Mouse (Mus musculus) cerebellum, adult (tissue): Measurements from ENCODE around the gene Pmfbp1.
"Not testable (repeated sequence)": the region's sequence is repeated elsewhere in the genome, so short reads cannot be mapped to it uniquely, and the experiment has no call there.

ENCODE experiments used
- ATAC-seq: cut with Nextera tagmentation; 2 replicates; pipeline ENCODE4 v1.9.2; 2017; ENCODE audit warnings: mild to moderate bottlenecking, moderate library complexity, mixed read lengths; ENCODE audit not compliant: insufficient number of reproducible peaks, low FRiP score, low TSS enrichment

Pmfbp1 gene

GRCm38 (mm10) chr8:109493727-109494126 lies at the start of gene Pmfbp1:
Pmfbp1 (plus strand) TSS chr8:109494027.
- ATAC-seq = no peak

DNA sequence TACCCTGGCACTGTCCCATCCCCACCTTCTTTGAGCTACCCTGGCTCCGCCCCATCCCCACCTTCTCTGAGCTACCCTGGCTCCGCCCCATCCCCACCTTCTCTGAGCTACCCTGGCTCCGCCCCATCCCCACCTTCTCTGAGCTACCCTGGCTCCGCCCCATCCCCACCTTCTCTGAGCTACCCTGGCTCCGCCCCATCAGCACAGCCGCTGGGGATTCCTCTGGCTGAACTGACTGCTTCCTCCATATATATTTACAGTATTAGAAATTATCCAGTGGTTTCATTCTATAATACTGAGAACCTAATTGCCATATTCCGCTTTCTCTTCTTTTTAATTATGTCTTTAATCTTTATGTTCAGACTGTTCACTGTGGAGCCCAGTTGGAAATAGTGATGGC lies 46.9 kb upstream of the Pmfbp1 start:
- ATAC-seq = not testable (repeated sequence)

GRCm38 (mm10) chr8:109451000-109451399 lies 42.8 kb upstream of the Pmfbp1 start:
- ATAC-seq = no peak

DNA sequence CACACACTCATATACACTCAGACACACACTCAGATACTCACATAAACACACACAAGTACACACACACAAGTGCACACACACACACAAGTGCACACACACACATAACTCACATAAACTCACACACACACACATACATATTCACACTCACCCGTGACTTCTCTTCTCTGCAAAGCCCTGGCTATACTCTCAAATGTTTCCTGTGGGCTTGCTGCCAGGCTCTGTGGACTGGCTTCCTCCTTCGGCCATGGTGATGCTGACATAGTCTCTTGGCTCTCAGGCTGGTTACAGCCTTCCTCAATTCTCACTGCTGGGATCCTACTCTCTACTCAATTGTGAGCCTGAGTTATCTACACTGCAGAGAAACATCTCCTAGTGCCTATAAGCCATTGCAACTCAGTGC lies 38.7 kb upstream of the Pmfbp1 start:
- no peak for ATAC-seq

GRCm38 (mm10) chr8:109457387-109457786 lies 36.4 kb upstream of the Pmfbp1 start:
- ATAC-seq = no peak

DNA sequence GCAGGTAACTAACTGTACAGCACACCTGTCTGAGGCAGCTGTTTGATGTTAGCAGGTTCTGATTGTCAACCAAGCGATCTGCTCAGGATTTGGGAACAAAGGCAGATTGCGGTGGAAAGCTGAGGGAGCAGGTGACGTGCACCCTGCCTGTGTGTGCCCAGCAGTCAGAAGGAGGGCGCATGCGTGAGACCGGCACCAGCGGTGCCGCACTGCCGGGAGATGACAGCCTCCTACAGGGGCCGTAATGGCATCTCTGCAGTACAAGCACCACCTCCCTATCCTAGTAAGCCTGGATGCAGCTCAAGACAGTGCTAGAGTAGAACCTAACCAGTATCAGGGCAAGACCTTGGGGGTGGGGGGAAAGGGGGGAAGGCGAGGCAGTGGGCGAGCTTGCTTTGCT lies 35.2 kb upstream of the Pmfbp1 start:
- ATAC-seq = no peak

GRCm38 (mm10) chr8:109463075-109463474 lies 30.8 kb upstream of the Pmfbp1 start:
- no peak for ATAC-seq

DNA sequence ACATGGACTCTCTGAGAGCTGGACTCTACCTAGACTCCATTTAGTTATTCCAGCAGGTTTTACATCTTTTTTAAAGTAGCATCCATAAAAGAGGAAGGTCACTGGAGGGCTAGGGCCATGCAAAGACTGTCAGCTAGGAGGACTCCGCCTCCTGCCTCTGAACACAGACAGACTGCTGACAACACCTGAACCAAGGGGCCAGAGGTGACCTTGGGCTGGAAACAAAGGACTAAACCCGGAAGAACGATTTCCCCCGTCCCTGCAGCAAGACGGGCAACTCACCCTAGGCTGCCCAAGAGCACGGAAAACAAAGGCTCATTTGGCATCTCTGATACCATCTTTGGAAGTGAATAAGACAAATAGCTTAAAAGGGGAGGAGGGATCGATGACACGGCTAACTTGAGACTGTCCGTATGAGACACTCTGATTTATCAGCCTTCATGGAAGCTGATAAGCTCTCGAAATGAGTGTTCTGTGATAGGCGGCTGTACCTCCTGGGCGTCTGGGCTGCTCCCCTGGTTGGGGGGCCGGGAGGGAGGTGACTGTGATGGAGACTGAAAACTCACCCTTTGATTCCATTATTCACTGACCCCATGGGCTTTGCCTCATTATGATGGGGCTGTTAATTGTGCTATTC lies 30.0 kb upstream of the Pmfbp1 start:
- no peak for ATAC-seq

- ATAC-seq = no peak
Observed at GRCm38 (mm10) chr8:109464451-109464891, 29.4 kb upstream of the Pmfbp1 start.

DNA sequence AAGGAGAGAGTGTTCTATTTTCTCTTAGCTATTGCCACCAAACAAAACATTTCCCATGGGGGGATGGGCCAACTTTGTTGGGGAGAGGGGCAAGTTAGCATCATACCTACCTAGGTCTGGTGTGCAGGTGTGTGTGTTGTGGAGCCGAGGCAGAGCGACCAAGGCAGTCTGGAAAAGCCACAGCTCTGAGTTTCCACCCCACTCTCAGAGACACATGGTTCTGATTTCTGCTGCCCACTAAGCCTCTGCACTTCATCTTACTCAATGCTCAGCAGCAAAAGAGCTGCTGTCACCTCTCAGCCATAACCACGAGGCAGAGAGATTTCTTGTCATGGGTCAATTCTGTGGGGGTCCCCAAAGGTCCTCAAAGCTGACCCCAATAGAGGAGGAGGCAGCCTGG lies 28.8 kb upstream of the Pmfbp1 start:
- ATAC-seq = no peak

GRCm38 (mm10) chr8:109465761-109466160 lies 28.1 kb upstream of the Pmfbp1 start:
- no peak for ATAC-seq

DNA sequence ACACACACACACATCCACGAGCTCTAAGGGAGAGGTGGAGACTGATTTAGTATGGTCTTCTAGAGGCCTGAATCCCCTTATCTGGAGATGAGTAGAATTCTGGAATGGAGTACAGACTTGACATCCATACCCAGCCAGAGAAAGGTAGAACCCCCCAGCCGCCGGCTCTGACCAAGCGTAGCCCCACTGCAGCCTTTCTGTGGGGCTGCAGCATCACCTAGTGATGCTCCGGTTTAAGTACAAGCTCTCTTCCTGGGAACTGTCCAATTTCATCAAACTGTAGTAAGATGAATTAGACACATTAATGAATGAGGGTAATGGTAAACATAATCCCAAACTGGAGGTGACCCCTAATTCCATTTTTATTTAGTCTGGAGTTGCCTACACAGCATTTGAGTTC lies 26.3 kb upstream of the Pmfbp1 start:
- ATAC-seq = no peak

- no peak for ATAC-seq
Observed at GRCm38 (mm10) chr8:109468112-109468511, 25.7 kb upstream of the Pmfbp1 start.

DNA sequence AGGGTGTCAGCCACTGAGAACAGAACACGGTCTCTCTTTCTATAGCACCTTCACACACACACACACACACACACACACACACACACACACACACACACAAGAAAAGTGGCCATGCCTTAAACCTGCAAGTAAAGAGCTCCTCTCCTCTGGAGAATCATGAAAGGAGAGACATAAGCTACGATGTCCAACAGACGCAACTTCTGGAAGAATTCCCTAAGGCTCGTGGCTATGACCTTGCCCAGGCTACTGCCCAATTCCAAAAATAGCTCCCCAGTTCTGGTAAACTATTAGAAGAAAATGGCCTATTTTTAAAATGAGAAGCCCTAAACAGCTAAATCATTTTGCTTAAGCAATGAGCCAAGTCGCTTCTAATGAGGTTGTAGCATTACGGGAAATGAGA lies 22.0 kb upstream of the Pmfbp1 start:
- ATAC-seq = no peak

GRCm38 (mm10) chr8:109472400-109472799 lies 21.4 kb upstream of the Pmfbp1 start:
- no peak for ATAC-seq

DNA sequence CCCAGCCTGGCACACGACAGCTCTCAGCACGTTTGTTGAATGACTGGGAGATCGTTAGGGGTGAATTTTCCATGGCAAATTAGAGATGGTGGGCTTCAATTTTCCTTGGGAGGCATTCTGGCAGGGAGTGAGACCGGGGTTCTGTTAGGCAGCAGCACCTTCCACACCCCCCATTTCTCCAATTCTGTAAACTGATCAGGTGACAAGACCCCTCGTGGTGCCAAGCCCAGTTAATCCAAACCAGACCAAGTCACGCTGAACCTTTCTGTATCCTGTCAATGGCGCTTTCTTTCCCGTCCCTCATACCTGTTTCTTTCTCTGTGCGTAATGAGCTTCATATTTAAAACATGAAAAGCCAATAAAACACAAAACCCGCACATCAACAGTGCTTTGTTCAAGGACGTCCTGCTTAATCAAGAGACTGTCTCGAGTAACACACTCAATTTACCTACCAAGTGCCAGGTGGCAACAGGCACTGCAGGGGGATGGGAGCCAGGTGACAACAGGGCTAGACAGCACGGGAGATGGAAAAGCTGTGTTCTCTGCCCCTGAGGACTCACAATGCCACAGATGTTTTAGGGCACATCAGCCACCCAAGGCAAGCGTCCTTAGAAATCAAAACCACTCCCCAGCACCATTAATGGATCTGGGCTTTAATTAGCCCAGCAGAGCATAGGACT lies 19.2 kb upstream of the Pmfbp1 start:
- ATAC-seq = no peak

DNA sequence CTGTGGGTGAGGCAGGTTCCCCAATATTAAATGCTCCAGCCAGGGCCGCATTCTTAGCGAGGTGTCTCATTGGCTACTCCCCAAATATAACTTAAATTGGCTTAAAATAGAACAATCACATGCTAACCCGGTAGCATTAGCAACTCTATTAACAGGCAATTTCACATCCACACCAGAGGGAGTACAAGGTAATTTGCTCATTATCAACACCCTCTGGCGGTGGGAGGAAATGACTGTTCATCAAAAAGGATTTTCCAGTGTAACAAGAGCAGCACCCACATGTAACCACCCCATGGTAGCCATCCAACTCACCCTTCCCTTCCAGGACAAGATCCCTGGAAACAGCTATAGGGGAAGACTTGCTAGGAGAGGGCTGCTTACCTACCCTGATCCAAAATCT lies 18.4 kb upstream of the Pmfbp1 start:
- ATAC-seq = no peak

DNA sequence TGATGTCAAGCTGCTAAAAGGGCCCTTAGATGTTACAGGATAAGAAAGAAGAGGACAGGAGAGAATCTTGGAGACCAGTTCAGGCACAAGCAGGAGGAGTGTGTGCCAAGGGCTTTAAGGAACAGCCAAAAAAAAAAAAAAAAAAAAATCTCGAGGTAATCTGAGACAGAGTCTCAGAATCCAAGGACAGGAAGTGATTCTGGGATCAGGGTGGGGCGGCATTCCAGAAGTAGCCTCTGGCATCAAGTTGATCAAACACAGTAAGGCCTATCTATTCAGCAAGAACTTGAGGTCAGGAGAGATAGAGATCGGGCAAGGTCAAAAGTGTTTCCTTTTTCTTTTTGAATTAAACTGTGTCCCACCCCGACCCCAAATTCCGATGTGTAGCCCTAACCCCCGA lies 15.2 kb upstream of the Pmfbp1 start:
- ATAC-seq = no peak

- ATAC-seq = no peak
Observed at GRCm38 (mm10) chr8:109484741-109485140, 9.1 kb upstream of the Pmfbp1 start.

DNA sequence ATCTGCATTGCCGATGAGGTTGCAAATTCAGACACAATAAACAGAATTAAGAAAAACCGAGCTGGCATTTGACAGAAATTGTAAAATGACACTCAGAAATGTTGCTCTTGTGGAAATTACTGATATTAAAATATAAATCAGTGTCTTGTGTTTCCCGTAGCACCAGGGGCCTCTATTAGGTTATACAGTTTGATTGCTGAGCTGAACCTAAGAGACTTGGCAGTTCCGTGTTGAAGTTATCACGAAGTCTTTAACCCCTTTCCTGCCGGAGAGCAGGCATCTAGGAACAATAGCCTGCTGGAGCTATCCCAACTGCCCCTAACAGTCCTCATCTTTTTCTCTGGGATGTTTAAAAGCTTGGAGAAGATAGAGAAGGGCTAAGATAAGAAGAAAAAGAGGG lies 8.3 kb upstream of the Pmfbp1 start:
- ATAC-seq = no peak

DNA sequence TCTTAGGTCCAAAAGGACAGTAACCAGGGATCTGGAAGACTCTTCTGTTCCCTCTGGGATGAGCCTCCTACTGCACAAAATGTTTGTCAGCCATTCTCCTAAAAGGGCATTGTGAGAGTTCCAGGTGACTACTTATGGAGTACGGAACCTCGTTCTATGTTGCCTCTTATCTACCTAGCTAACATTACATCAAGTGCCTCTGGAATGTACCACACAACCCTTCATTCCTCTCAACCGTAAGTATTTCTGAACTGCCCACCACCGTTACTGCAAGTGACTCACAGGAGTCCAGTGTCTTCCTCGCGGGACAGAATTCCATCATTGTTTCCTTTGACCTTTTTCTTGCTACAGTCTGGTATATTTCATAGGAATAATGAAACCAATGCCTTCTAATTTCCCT lies 1.0 kb upstream of the Pmfbp1 start:
- ATAC-seq = no peak

GRCm38 (mm10) chr8:109494601-109495000 lies 774 bp downstream of the Pmfbp1 start:
- ATAC-seq = no peak
